Mouse (Mus musculus) cortical plate, adult 2 months (tissue): ENCODE measurements at regions not wholly inside any gene's neighbourhood (a gene's known extent, or its start where the extent isn't known, plus 50 kb on each side); places are given as distances from the start of the nearest gene placed in this dataset.

Source experiments
- CTCF ChIP-seq: fragments of 200-500 bp; IDR thresholded peaks from 2 replicates; pipeline ENCODE4 v1.5.1; 2011; ENCODE audit warnings: mild to moderate bottlenecking, control low read depth, low read length; ENCODE audit not compliant: insufficient read depth; ENCODE audit errors: extremely low read depth
- POLR2A ChIP-seq: fragments of 200-500 bp; IDR thresholded peaks from 2 replicates; pipeline ENCODE4 v1.6.1; 2011; ENCODE audit warnings: mild to moderate bottlenecking, low read length, control low read depth; ENCODE audit not compliant: insufficient read depth; ENCODE audit errors: extremely low read depth

DNA sequence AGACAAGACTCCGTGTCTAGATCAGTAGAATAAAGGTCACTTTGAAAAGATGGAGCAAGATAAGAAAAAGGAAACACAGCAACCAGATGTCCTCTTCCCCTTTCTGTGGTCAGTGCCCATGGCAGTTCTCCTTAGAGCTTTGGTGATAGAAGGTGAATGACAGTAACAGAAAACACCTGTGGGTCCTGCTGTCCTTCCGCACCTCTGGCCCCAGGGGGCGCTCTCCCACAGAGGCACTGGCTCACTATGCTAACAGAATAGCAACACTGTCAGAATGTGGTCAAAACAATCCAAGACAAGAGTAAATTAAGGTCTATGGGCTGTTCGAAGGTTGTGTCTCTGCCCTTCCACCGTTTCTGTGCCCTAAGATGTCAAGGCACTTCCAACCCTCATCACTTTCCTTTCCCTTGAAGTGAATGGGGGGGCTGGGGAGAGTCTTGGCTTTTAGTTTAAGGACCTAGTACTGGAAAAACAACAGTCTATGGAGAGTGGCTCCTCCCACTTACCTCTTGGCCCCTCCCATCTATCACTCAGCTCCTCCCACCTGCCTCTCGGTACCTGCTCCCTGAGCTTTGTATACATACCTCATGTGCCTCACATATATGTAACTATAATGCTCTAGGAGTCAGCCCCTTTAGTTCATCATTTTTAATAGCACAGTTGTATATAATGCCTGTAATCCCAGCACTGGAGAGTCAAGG lies 86.2 kb upstream of the Tank start:
- TF ChIP-seq CTCF, result peak; percentile 40
- TF ChIP-seq POLR2A, result no peak
